Mouse (Mus musculus): ENCODE data around the gene Rnd1.

DNA sequence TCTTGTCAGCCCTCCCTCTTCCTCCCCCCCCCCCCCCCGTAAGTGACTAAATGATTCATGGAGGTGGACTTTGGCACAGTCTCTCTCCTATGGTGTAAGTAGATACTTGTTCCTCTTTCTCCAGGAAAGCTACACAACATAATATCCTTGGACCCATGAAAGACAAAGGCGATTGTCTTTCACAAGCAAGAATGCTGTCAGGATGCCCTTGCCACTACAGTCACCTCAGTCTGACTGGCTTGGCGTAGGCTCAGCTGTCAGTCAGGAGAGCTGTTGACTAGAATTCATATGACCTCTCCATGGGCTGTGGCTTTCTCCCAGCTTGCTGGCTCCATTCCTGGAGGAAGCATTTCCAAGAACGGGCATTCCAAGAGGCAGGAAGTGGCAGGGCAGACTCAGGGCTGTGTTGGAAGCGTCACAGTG is 37.0 kb upstream of the Rnd1 start:
- TF ChIP-seq TAL1 (IDR thresholded peaks at IDR 0.05; ENCODE audit: low read length), result no peak
- no peak for TF ChIP-seq GATA1 (IDR thresholded peaks at IDR 0.05; ENCODE audit: low read length)
